Mouse (Mus musculus): ENCODE data around the gene Cyp2d40. TPM values are rescaled to one million over a fixed set of nuclear protein-coding genes. Genes with fewer than 3 reads are reported as not detected.
"Not testable (repeated sequence)": the region's sequence is repeated elsewhere in the genome, so short reads cannot be mapped to it uniquely, and the experiment has no call there.

The Cyp2d40 gene
- 2.0 TPM in 1 of 2 replicates, not detected in the other for total RNA-seq (2021)
- long read RNA-seq, experiment 1, result 0 reads
- long read RNA-seq, experiment 2, result 0 reads

GRCm38 (mm10) chr15:82763631-82764420 lies at the start of gene Cyp2d40:
TSS of gene Cyp2d40 (minus strand) at chr15:82764183.
- no peak for DNase-seq

DNA sequence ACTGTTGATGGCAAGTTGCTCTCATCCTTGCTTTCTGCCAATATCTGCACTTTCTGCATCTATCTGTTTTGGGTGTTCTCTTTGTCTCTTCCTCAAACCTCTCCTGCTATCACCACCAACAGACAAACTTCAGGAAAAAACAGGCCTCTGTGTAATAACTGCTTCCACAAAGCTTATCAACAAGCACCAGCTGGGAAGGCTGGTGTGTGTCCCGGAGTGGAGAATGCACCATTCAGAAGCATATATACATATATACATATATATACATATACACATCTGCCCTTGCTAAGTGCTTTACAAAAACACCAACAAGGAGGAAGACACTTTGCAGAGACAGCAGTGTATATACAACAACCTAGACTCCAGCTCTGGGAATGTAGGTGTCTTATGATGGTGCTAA lies 46.6 kb upstream of the Cyp2d40 start:
- no peak for DNase-seq

- DNase-seq, result peak; percentile 18
These were observed 45.5 kb upstream of the Cyp2d40 start for GRCm38 (mm10) chr15:82809511-82809910.

DNA sequence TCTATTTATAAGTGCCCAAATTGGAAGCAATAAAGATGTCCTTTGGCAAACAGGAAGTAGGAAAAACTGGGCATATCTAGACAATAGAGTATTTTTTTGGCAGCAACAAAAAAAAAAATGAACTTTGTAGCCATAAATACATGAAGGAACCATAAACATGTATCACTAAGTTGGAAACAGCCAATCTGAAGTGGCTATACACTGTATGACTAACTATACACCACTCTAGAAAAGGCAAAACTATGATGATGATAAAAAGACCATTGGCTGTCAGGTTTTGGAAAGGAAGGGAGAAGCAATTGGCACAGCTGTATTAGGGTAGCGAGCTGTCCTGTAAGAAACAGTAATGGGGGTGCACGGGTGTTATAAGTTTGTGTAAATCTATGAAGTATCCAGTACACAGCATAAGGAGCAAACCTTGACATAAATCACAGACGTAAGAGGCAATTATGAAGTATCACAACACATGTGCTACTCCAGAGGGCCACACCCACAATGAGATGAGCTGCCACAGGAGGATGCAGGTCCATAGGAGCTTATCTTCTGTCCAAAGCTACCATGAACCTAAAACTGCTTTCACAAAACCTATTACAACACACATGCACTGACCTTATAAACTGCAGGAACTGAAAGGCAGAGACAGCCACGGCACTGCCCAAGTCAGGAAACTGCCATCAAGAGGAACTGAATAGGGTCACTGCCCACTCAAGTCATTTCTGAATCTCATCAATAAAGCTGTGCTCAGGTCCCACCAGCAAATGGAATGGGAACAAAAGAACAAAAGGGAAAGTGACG lies 43.2 kb upstream of the Cyp2d40 start:
- DNase-seq, result no peak

GRCm38 (mm10) chr15:82804708-82805639 lies 41.0 kb upstream of the Cyp2d40 start:
- DNase-seq, result peak; percentile 89

DNA sequence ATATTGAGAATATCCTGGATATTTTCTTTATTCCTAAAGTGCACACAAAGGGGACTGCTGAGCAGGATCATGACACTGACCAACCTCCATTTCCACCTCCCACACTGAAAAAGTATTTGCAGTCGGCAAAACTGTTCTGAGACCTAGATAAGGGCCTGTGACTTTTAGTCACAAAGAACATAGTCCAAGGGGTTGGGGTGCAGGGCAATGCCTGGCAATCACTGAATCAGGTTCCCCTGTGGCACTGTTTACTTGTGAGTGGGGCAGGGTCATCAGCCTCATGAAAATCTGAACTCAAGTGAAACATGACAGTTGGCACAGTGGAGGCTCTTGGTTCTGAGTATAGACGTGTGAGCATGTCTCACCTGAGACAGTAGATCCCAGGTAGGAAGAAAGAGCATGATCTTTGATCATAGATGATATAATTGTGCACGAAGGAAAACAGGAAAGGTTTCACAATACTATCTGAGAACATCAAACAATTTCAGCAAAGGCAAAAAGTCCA lies 32.0 kb upstream of the Cyp2d40 start:
- DNase-seq, result no peak

DNA sequence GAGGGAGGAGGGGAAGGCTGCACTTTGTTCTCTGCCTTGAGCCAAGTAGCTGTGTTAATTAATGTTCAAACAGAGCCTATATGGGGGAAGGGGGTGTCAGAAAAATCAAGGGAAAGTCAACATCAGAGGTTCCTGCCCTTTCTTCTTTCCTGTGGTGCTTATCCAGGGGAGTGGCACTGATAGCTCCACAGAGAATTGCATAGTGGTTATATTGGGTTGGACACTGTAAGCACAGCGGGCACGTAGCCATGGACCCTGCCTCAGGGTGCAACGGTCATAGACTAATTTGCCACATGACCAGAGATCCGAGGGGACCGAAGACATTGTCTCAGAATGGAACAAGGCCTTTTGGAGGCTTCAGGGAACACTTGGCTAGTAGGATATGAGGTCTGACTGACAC lies 30.3 kb upstream of the Cyp2d40 start, which contains the start of gene Cyp2d26:
Gene Cyp2d26, minus strand, starts transcription at position 18 of the 400 bp plus-strand sequence.
- no peak for DNase-seq

DNA sequence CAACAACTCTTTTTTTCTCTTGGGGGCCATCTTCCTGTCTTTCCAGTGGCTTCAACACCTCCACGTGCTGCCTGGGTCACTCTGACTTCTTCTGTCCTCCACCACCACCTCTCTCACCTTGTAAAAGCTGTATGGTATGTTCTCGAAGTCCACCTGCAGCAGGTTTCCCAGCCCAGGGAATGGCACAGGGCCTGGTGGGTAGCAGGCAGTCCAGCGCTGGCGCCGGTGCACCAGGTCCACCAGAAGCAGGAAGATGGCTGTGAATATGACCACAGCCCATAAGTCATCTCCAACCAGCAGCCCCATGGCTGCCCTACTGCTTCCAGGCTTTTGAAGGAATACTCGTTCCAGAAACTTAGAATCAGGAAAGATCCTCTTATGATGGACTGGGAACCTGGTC lies 29.9 kb upstream of the Cyp2d40 start:
- DNase-seq, result no peak

GRCm38 (mm10) chr15:82793454-82793853 lies 29.5 kb upstream of the Cyp2d40 start:
- DNase-seq, result no peak

GRCm38 (mm10) chr15:82792566-82792965 lies 28.6 kb upstream of the Cyp2d40 start:
- DNase-seq, result no peak

GRCm38 (mm10) chr15:82784581-82784980 lies 20.6 kb upstream of the Cyp2d40 start:
- no peak for DNase-seq

DNA sequence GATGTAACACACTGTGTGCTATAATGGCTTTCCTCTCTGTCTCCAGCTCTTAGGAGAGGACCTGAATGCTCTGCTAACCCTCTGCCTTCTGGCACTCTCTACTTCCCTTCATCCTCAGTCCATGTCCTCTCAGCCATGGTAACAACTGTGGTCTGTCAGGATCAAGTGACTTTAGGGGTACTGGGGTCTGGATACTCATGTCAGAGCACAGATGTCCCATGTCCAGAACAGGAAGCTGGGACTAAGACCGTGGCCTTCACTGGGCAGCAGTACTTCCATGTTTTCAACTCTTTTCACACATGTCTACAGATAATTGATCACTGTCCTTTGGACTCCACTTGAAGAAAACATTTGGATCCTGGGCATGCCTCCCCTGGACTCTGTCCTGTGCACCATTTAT lies 19.8 kb upstream of the Cyp2d40 start:
- DNase-seq, result no peak

- not testable (repeated sequence) for DNase-seq
These were observed 13.9 kb upstream of the Cyp2d40 start for GRCm38 (mm10) chr15:82777856-82778255.

GRCm38 (mm10) chr15:82765943-82766342 lies 2.0 kb upstream of the Cyp2d40 start:
- no peak for DNase-seq

- DNase-seq, result no peak
These were observed 898 bp upstream of the Cyp2d40 start for GRCm38 (mm10) chr15:82764881-82765280.

DNA sequence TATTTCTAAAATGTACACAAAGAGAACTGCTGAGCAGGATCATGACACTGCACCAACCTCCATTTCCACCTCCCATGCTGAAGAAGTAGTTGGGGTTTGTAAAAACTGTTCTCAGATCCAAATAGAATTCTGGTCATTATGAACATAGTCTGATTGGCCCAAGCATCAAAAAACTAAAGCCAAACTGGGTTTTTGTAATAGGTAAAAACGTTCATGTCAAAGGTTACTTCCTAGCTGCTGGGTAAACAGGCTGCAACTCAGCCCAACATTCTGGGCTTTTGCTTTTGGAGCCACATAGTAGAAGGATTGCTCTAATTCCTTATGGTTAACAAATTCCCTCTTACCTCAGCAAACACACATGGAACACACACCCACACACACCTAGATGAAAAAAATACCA lies 15.8 kb downstream of the Cyp2d40 start:
- DNase-seq, result no peak

GRCm38 (mm10) chr15:82747516-82747915 lies 16.5 kb downstream of the Cyp2d40 start:
- DNase-seq, result no peak

GRCm38 (mm10) chr15:82733331-82733925 lies 30.6 kb downstream of the Cyp2d40 start:
- DNase-seq, result not testable (repeated sequence)
